Mouse (Mus musculus) mature B cell (primary cell): ENCODE data around the gene Cyp8b1.

Experiments used
- in situ Hi-C: fragments of 300-500 bp; cut with MboI; formaldehyde crosslinking; loops from 2 replicates; pipeline ENCODE4 v1.14.3; 2019

Gene Cyp8b1

DNA sequence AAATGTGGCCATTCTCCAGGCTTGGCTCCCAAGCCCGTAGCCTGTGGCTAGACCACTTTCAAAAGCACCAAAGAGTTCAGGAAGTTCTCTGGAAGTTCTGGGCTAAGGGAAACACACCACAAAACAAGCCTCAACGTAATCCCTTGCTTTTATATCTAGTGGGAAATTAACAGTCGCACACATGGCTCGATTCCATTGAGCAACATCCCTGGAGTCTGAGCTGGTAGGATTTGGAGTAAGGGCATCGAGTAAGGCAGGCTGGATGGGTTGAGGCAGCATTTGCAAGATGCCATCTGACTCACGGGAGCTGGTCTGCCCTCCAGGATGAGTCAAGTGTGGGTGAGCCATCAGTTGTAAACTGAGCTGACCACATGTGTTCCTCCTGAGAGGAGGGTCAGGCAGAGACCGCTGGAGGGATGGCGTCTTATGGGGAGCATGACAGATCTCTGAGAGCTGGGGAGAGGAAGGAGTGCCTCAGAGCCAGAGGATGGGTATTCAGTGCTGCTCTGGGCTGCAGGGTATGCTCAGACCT is 1.8 kb downstream of the Cyp8b1 start:
- in situ Hi-C loops: no loop called here

GRCm38 (mm10) chr9:121912786-121913185 is 3.3 kb downstream of the Cyp8b1 start:
- in situ Hi-C loops: no loop called here

- in situ Hi-C loops: no loop called here
These were observed 4.9 kb downstream of the Cyp8b1 start for GRCm38 (mm10) chr9:121911196-121911595.

- in situ Hi-C loops: no loop called here
These were observed 6.5 kb downstream of the Cyp8b1 start for GRCm38 (mm10) chr9:121909635-121910034.

DNA sequence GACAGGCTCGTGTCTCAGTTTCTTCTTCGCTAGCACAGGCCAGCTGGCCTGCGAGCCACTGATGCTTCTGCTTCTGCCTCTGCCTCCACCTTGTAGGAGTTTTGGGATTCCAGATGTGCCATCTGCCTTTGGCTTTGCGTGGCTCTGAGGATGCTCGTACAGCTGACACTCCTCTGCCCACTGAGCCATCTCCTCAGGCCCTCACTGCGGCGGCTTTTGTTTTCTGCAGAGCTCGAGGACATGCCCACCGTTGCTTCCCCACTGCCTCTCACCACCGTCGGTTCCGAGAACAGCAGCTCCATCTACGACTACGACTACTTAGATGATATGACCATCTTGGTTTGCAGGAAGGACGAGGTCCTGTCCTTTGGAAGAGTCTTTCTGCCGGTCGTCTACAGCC is 7.8 kb downstream of the Cyp8b1 start:
- in situ Hi-C loops: no loop called here

DNA sequence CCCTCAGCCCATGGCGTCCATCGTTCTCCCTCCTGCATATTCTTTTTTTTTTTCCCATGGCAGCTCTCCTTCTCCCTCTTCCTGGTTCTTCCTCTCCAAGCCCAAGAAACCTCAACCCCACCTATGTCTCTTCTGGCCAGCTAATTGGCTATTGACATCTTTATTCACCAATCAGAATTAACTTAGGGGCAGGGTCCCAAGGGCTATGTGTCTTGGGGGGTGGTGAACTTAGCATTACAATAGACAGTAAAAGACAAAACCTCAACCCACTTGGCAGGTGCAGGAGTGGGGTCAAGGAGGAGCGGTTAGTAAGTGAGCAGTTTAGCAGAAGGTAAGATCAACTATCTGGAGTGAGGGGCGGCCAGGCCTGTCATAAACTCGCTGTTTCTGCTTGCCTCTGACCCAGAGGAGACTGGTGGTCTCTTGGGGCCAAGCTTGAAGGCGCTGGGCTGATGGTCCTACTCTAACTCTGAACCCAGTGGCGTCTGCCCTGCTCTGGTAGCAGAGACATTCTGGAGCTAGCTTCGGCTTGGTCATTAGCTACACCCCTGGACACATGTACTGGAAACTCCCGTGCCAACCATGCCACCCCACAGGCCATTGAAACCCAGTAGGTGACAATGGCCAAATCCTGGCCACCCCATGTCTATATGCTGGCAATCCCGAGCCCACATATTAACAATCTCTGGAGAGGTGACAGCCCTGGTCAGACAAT is 8.6 kb downstream of the Cyp8b1 start:
- in situ Hi-C loops: no loop called here

DNA sequence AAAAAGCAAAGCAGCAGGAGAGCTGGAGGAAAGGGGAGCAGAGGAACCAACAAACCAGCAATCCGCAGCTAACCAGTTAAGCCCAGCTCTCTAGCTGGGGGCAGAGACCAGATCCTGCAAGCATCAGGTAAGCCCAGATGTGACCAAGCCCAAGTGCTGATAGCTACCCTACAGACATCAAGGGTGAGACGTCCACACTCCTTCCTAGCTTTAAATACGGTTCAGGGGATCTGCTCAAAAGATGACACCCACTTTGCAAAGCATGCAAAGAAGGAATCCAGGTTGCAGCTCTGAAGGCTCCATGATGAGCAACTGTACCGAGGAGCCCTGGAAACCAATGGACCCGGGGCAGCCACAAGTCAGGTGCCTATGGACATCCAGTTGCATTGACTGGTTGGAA is 9.6 kb downstream of the Cyp8b1 start:
- in situ Hi-C loops: no loop called here

GRCm38 (mm10) chr9:121905556-121906185 is 10.4 kb downstream of the Cyp8b1 start:
- in situ Hi-C loops: no loop called here

GRCm38 (mm10) chr9:121904946-121905345 is 11.2 kb downstream of the Cyp8b1 start:
- in situ Hi-C loops: no loop called here

DNA sequence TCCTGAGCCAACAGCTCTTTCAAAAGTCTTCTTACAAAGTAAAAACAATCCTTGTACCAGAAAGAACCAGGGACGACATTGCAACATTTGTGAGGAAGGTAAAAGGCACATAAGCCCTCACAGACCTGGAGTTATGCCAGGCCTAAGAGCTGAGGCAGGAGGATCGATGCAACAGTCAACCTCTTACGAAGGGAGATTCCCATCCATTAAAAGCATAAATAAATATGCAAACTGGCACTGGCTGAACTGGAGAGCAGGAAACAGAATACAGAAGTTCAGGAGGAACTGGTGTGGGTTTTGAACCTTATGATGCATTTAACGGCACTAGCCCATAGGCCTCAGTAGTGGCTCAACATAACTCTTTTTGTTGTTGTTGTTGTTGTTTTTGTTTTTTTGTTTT is 11.8 kb downstream of the Cyp8b1 start:
- in situ Hi-C loops: no loop called here

DNA sequence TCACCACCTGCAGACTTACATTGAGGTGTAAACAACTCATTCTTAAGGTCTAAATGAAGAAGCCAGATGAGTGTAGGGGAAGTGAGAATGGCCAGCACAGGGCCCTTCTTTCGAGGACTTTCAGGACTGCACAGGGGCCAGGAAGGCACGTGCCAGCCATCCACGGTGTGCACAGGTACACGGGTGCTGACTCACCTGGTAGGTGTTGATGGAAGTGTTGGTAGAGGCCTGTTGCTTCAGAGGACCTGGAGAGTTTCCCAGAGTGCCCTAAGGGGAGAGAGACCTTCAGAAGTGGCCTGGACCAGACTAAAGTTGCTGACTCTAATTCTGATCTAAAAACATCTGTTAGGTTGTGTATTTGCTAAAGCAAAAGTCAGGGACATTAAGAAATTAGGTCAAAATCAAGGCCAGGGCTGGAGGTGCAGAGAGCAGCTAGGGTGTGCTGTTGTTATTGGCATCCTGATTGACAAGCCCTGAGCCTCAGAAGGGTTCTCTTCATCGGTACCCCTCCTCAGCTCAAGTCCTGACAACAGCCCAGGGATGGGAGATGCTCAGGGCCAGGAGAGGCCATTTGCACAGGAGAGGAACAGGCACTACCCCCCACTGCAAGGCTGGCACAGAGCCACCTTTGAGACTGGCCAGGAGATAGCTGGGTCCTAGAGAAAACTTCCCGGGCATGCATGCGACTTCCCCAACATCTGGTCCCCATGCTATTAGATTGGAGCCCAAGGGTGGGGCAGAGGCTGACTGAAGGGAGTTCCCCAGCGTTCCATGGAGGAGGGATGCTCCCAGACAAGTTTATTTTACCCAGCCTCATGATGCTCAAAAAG is 12.4 kb downstream of the Cyp8b1 start:
- in situ Hi-C loops: no loop called here

GRCm38 (mm10) chr9:121901710-121902700 is 14.1 kb downstream of the Cyp8b1 start:
- in situ Hi-C loops: no loop called here

GRCm38 (mm10) chr9:121900282-121900855 is 15.7 kb downstream of the Cyp8b1 start:
- in situ Hi-C loops: no loop called here

- in situ Hi-C loops: no loop called here
These were observed 16.8 kb downstream of the Cyp8b1 start for GRCm38 (mm10) chr9:121899306-121899705.

DNA sequence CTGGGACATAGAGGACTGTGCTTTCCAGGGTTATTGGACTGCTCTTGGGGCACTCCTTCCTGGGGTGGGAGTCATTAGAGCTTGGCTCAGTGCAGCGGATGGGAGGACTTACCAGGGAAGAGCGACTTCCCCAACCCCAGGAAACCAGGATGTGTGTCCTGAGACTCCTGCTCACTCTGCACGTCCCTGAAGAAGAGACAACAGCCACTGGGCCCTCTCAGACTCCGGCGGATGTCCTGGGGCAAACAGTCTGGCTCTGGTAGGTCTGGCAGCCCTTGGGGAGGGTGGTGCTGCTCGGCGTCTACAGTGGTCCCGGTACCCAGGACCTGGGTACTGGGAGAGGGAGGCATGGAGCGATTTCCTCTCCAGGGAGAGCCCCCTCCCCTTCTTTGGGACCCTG is 17.9 kb downstream of the Cyp8b1 start, which contains the start of gene Ackr2:
Gene Ackr2, plus strand, starts transcription at position 111 of the 400 bp plus-strand sequence.
- in situ Hi-C loops: no loop called here

- in situ Hi-C loops: no loop called here
These were observed 19.3 kb downstream of the Cyp8b1 start for GRCm38 (mm10) chr9:121896820-121897219.

- in situ Hi-C loops: no loop called here
These were observed 20.6 kb downstream of the Cyp8b1 start for GRCm38 (mm10) chr9:121895392-121895993.

- in situ Hi-C loops: no loop called here
These were observed 21.7 kb downstream of the Cyp8b1 start for GRCm38 (mm10) chr9:121894447-121894846.

DNA sequence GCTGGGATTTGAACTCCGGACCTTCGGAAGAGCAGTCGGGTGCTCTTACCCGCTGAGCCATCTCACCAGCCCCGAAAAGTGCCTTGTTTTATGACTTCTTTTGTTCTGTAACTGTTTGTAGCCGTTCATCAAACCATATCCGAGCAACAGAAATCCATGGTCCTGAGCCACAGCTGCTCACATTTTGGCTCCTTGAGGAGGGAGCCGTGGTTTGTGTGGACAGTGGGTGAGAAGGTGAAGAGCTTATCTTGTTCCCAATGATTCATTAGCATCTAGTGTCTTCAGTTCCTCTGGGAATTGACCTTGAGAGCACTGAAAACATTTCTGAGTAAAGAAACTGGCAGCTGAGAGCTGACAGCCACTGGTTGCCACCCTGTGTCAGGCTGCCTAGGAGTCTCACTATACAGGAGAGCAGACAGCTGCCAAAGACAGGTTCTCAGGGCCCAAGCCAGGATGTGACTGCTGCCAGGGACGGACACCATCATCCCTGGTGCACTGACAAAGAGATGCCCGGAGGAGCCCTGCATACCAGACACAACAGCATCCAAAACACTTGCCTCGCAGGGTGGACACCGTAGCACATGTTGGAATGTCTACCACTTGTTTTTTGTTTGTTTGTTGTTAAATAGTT is 23.9 kb downstream of the Cyp8b1 start:
- in situ Hi-C loops: no loop called here

- in situ Hi-C loops: no loop called here
These were observed 24.8 kb downstream of the Cyp8b1 start for GRCm38 (mm10) chr9:121891301-121891700.
